Mouse (Mus musculus): ENCODE results near the gene Tmem221. TPM values are rescaled to one million over a fixed set of nuclear protein-coding genes. Genes with fewer than 3 reads are reported as not detected.

Gene Tmem221
- polyA plus RNA-seq, 1 experiment from 2014 or later, result 10.6 TPM

GRCm38 (mm10) chr8:71593556-71594323 lies 35.1 kb upstream of the Tmem221 start:
- Histone ChIP-seq H3K27ac (no peak overlapping the region), H3K36me3 (peaks cover 9% of the 10 kb centered on the region; the same call in 1 of the 2 replicates), H3K4me1 (peaks cover 44% of the 10 kb centered on the region), H3K9ac (no peak overlapping the region), H3K9me3 (replicated peaks) (no peaks in the 10 kb centered on the region), H3K4me3 (replicated peaks) (no peak overlapping the region), H3K27me3 (no peaks in the 10 kb centered on the region), H3K4me2 (0 out of 2 replicates have a peak overlapping the region, but pooled peaks have one; percentile 8)
- WGBS, result 89% methylated on average over 8 of the region's 8 CpGs
- no peak for ATAC-seq (replicated peaks; ENCODE audit: low FRiP score)

- Histone ChIP-seq H3K27me3 (no peaks in the 10 kb centered on the region), H3K9ac (peak overlapping the region; percentile 88), H3K9me3 (replicated peaks) (no peaks in the 10 kb centered on the region), H3K27ac (peak overlapping the region; percentile 99), H3K4me1 (peaks cover 44% of the 10 kb centered on the region), H3K36me3 (peaks cover 9% of the 10 kb centered on the region; the same call in 1 of the 2 replicates), H3K4me2 (peak overlapping the region; percentile 93), H3K4me3 (replicated peaks) (peak overlapping the region; percentile 76)
- ATAC-seq (replicated peaks; ENCODE audit: low FRiP score), result peak; percentile 76
- WGBS, result 4% methylated on average over 60 of the region's 60 CpGs
Observed at GRCm38 (mm10) chr8:71592374-71593170, 33.9 kb upstream of the Tmem221 start.

GRCm38 (mm10) chr8:71591471-71592373 lies 33.1 kb upstream of the Tmem221 start, which contains the start of gene Pgls:
Gene Pgls, plus strand, starts transcription at chr8:71592176.
- WGBS, result under 1% methylated on average over 71 of the region's 71 CpGs
- ATAC-seq (replicated peaks; ENCODE audit: low FRiP score), result peak; percentile 89
- H3K36me3 ChIP-seq, result peaks cover 16% of the 10 kb centered on the region
- peak within 1 kb of the TSS; percentile 76 for H3K4me3 ChIP-seq (replicated peaks)
- peaks cover 44% of the 10 kb centered on the region for H3K4me1 ChIP-seq
- peak within 1 kb of the TSS; percentile 93 for H3K4me2 ChIP-seq
- H3K9ac ChIP-seq, result peak within 1 kb of the TSS; percentile 88
- no peaks in the 10 kb centered on the region for H3K27me3 ChIP-seq
- peak within 1 kb of the TSS; percentile 99 for H3K27ac ChIP-seq
- H3K9me3 ChIP-seq (replicated peaks), result no peaks in the 10 kb centered on the region

GRCm38 (mm10) chr8:71591017-71591416 lies 32.3 kb upstream of the Tmem221 start:
- H3K4me2 ChIP-seq, result peak overlapping the region; percentile 93
- peaks cover 21% of the 10 kb centered on the region for H3K36me3 ChIP-seq
- ATAC-seq (replicated peaks; ENCODE audit: low FRiP score), result no peak
- 24% methylated on average over 5 of the region's 5 CpGs for WGBS
- H3K9ac ChIP-seq, result peak overlapping the region; percentile 88
- H3K4me1 ChIP-seq, result peaks cover 41% of the 10 kb centered on the region
- no peaks in the 10 kb centered on the region for H3K27me3 ChIP-seq
- peak overlapping the region; percentile 99 for H3K27ac ChIP-seq
- peak overlapping the region; percentile 76 for H3K4me3 ChIP-seq (replicated peaks)
- H3K9me3 ChIP-seq (replicated peaks), result no peaks in the 10 kb centered on the region

- Histone ChIP-seq H3K27me3 (no peaks in the 10 kb centered on the region), H3K4me1 (peaks cover 25% of the 10 kb centered on the region), H3K27ac (no peak overlapping the region), H3K36me3 (peaks cover 34% of the 10 kb centered on the region), H3K4me2 (no peak overlapping the region), H3K9ac (no peak overlapping the region), H3K4me3 (replicated peaks) (no peak overlapping the region), H3K9me3 (replicated peaks) (no peaks in the 10 kb centered on the region)
- 85% methylated on average over 3 of the region's 3 CpGs for WGBS
- ATAC-seq (replicated peaks; ENCODE audit: low FRiP score), result no peak
Observed at GRCm38 (mm10) chr8:71588762-71589161, 30.1 kb upstream of the Tmem221 start.

GRCm38 (mm10) chr8:71586891-71587290 lies 28.2 kb upstream of the Tmem221 start:
- no peak overlapping the region for H3K27ac ChIP-seq
- ATAC-seq (replicated peaks; ENCODE audit: low FRiP score), result no peak
- H3K27me3 ChIP-seq, result no peaks in the 10 kb centered on the region
- H3K9ac ChIP-seq, result no peak overlapping the region
- 73% methylated on average over 2 of the region's 2 CpGs for whole genome bisulfite sequencing
- H3K36me3 ChIP-seq, result peaks cover 36% of the 10 kb centered on the region
- no peaks in the 10 kb centered on the region for H3K9me3 ChIP-seq (replicated peaks)
- peaks cover 11% of the 10 kb centered on the region for H3K4me1 ChIP-seq
- H3K4me3 ChIP-seq (replicated peaks), result no peak overlapping the region
- no peak overlapping the region for H3K4me2 ChIP-seq

- no peak for ATAC-seq (replicated peaks; ENCODE audit: low FRiP score)
- peaks cover 33% of the 10 kb centered on the region for H3K36me3 ChIP-seq
- no peak overlapping the region for H3K9ac ChIP-seq
- H3K4me1 ChIP-seq, result no peaks in the 10 kb centered on the region
- no peaks in the 10 kb centered on the region for H3K9me3 ChIP-seq (replicated peaks)
- no peaks in the 10 kb centered on the region for H3K27me3 ChIP-seq
- no peak overlapping the region for H3K4me2 ChIP-seq
- no peak overlapping the region for H3K27ac ChIP-seq
- H3K4me3 ChIP-seq (replicated peaks), result no peak overlapping the region
- WGBS, result 44% methylated on average over 9 of the region's 9 CpGs
Observed at GRCm38 (mm10) chr8:71580201-71580600, 21.5 kb upstream of the Tmem221 start.

- no peaks in the 10 kb centered on the region for H3K4me1 ChIP-seq
- no peak for ATAC-seq (replicated peaks; ENCODE audit: low FRiP score)
- H3K36me3 ChIP-seq, result peaks cover 25% of the 10 kb centered on the region
- H3K9me3 ChIP-seq (replicated peaks), result no peaks in the 10 kb centered on the region
- H3K27me3 ChIP-seq, result no peaks in the 10 kb centered on the region
- WGBS, result 88% methylated on average over 14 of the region's 14 CpGs
- H3K4me3 ChIP-seq (replicated peaks), result no peak overlapping the region
- no peak overlapping the region for H3K9ac ChIP-seq
- no peak overlapping the region for H3K27ac ChIP-seq
- no peak overlapping the region for H3K4me2 ChIP-seq
Observed at GRCm38 (mm10) chr8:71579476-71579875, 20.8 kb upstream of the Tmem221 start.

GRCm38 (mm10) chr8:71579009-71579408 lies 20.3 kb upstream of the Tmem221 start:
- H3K4me1 ChIP-seq, result no peaks in the 10 kb centered on the region
- no peak overlapping the region for H3K9ac ChIP-seq
- H3K27ac ChIP-seq, result no peak overlapping the region
- no peaks in the 10 kb centered on the region for H3K27me3 ChIP-seq
- ATAC-seq (replicated peaks; ENCODE audit: low FRiP score), result no peak
- H3K9me3 ChIP-seq (replicated peaks), result no peaks in the 10 kb centered on the region
- H3K4me3 ChIP-seq (replicated peaks), result no peak overlapping the region
- no peak overlapping the region for H3K4me2 ChIP-seq
- peaks cover 21% of the 10 kb centered on the region for H3K36me3 ChIP-seq
- WGBS, result 67% methylated on average over 1 of the region's 1 CpGs

- peaks cover 18% of the 10 kb centered on the region for H3K36me3 ChIP-seq
- no peak overlapping the region for H3K4me3 ChIP-seq (replicated peaks)
- WGBS, result 68% methylated on average over 4 of the region's 4 CpGs
- peaks cover 4% of the 10 kb centered on the region; the same call in 1 of the 2 replicates for H3K4me1 ChIP-seq
- no peak overlapping the region for H3K9ac ChIP-seq
- no peak overlapping the region for H3K27ac ChIP-seq
- no peaks in the 10 kb centered on the region for H3K9me3 ChIP-seq (replicated peaks)
- no peak overlapping the region for H3K4me2 ChIP-seq
- ATAC-seq (replicated peaks; ENCODE audit: low FRiP score), result no peak
- no peaks in the 10 kb centered on the region for H3K27me3 ChIP-seq
Observed at GRCm38 (mm10) chr8:71577856-71578387, 19.3 kb upstream of the Tmem221 start.

- no peak overlapping the region for H3K9ac ChIP-seq
- no peak for ATAC-seq (replicated peaks; ENCODE audit: low FRiP score)
- no peaks in the 10 kb centered on the region for H3K27me3 ChIP-seq
- H3K4me1 ChIP-seq, result peaks cover 15% of the 10 kb centered on the region
- no peaks in the 10 kb centered on the region for H3K9me3 ChIP-seq (replicated peaks)
- no peak overlapping the region for H3K4me3 ChIP-seq (replicated peaks)
- 70% methylated on average over 1 of the region's 1 CpGs for WGBS
- H3K27ac ChIP-seq, result no peak overlapping the region
- no peaks in the 10 kb centered on the region for H3K36me3 ChIP-seq
- no peak overlapping the region for H3K4me2 ChIP-seq
Observed at GRCm38 (mm10) chr8:71575020-71575419, 16.3 kb upstream of the Tmem221 start.
